Mouse (Mus musculus) megakaryocyte, embryonic 14.5 days (primary cell): ENCODE results near the gene Cdc123.

ENCODE experiments used
- FLI1 ChIP-seq: IDR thresholded peaks from 2 replicates; pipeline ENCODE4 v1.6.1; 2012; ENCODE audit warnings: low read length, inconsistent platforms, mixed read lengths
- GATA1 ChIP-seq: IDR thresholded peaks from 3 replicates; pipeline ENCODE4 v1.6.1; 2012; ENCODE audit warnings: mixed read lengths, low read length, inconsistent platforms, borderline replicate concordance

DNA sequence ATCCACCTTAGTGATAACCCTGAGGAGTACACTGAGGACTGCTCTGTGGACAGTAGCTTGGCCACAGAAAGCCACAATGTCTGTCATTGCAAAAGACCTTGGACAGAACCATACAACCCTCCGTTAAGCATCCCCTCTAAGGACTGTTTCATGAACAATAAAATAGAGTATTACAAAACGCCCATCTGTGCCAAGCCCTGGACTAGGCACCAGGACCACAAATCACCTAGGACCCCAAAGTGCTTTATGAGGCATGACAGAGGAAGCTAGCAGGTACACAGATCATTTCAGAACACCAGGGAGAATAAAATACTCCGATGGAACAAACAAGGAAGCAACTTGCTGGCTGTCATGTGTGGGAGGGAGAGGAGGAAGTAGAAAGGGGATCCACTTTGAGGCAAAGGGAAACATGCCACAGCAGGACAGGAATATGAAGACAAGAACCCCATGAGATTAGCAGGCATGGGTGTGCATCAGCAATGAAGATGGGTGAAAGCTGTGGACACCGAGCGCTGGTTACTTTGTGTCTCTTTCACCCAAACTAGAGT is 33.7 kb downstream of the Cdc123 start:
- no peak for TF ChIP-seq GATA1
- no peak for TF ChIP-seq FLI1
